12 mouse cellular contexts compared by ENCODE assay signal in the genomic region with DNA sequence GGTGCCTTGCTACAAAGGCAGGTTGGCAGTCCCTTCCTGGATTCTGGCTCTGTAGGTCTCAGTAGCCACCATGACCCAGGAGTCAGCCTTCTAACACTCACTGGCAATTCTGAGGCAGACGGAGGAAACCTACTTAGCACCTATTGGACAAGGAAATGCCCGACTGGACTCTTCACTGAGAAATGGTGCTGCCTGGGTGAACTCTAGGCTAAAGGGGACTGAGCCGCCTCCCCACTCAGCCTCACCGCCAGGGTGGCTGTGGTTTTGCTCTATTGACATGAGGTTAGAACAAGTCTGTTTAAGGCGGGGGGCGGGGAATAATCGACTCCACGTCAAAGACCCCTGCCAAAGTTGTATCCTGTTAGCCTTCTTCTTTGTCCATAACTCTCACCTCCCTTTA.
"Had no signal": no experiment of that assay in that cellular context is flagged by ENCODE, and none has a peak within 500 bp of the region (broad histone marks: within the 10 kb centered on the region; RNA-seq: fewer than 3 reads in every experiment).

No protein-coding gene starts in this region.

- ATAC-seq: lung, postnatal 0 days had no signal

- H3K27ac ChIP-seq: left cerebral cortex, adult 2 months; limb, embryonic 10.5 days; liver, embryonic 14.5 days; neural tube, embryonic 15.5 days had no signal

- H3K9ac ChIP-seq: liver, embryonic 14.5 days; neural tube, embryonic 15.5 days had no signal

- H3K36me3 ChIP-seq: neural tube, embryonic 15.5 days had no signal

- H3K4me2 ChIP-seq: neural tube, embryonic 15.5 days had no signal

- DNase-seq: kidney, adult 18-20 months; kidney, postnatal 10 days; kidney, postnatal 4 days; lung, adult 2 months; lung, postnatal 36 days; midbrain, embryonic 14.5 days had no signal

- H3K4me3 ChIP-seq: left cerebral cortex, adult 2 months; limb, embryonic 10.5 days; myocyte; neural tube, embryonic 15.5 days had no signal

- H3K9me3 ChIP-seq: limb, embryonic 10.5 days; neural tube, embryonic 15.5 days had no signal

- H3K27me3 ChIP-seq: neural tube, embryonic 15.5 days had no signal
